Mouse (Mus musculus): ENCODE results near the gene Gm266.

- no peak for TF ChIP-seq CTCF (IDR thresholded peaks at IDR 0.05; ENCODE audit: low read depth, low read length)
- TF ChIP-seq POLR2A (IDR thresholded peaks at IDR 0.05; ENCODE audit: borderline replicate concordance, low read depth, low read length): no peak
Measured at GRCm38 (mm10) chr12:111514231-111514792, 28.7 kb upstream of the Gm266 start.

All from bone marrow macrophage, adult 2 months (primary cell).